Mouse (Mus musculus) kidney, adult 18-20 months (tissue): ENCODE data around the gene Unc5b.

Experiments
- DNase-seq: peaks from one replicate; pipeline ENCODE4 v3.0.0; 2021

Unc5b gene

DNA sequence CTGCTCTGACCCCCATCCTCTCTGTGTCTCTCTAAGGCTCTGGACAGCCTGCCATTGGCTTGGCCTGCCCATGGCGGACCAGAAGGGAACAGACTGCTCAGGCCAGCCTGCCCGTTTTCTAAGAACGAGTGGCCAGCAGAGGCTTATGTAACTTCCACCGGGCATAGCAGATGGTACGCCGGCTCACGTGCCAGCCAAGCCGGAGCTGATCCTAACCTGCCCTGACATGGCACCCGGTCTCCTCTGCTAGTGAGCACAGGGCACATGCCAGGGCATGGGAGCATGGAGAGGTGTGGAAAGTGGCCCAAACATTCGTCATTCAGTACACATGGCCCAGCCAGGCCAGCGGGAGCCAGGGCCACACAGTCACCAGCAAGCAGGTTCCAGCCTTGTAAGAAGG lies 10.8 kb downstream of the Unc5b start:
- no peak for DNase-seq

- no peak for DNase-seq
These were observed 11.7 kb downstream of the Unc5b start for GRCm38 (mm10) chr10:60819654-60820192.

GRCm38 (mm10) chr10:60819179-60819578 lies 12.2 kb downstream of the Unc5b start:
- no peak for DNase-seq

DNA sequence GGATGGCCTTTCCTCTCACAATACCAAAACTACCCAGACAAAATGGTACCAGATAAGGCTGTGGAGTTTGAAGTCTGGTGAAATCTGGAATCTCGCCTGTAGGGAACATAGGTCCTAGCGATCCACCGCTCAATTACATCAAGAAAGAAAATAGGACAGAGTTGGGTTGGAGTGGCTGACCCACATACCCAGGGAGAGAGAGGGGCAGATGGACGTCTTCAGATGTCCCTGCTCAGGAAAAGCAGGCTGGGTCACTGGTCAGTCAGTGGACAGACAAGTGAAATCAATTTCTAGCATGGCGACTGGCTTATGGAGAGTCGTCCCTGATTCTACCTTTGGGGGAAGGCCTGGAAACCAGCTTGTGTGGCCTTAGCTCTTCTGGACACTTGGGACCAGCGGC lies 12.7 kb downstream of the Unc5b start:
- no peak for DNase-seq

- DNase-seq, result no peak
These were observed 13.5 kb downstream of the Unc5b start for GRCm38 (mm10) chr10:60817868-60818267.

DNA sequence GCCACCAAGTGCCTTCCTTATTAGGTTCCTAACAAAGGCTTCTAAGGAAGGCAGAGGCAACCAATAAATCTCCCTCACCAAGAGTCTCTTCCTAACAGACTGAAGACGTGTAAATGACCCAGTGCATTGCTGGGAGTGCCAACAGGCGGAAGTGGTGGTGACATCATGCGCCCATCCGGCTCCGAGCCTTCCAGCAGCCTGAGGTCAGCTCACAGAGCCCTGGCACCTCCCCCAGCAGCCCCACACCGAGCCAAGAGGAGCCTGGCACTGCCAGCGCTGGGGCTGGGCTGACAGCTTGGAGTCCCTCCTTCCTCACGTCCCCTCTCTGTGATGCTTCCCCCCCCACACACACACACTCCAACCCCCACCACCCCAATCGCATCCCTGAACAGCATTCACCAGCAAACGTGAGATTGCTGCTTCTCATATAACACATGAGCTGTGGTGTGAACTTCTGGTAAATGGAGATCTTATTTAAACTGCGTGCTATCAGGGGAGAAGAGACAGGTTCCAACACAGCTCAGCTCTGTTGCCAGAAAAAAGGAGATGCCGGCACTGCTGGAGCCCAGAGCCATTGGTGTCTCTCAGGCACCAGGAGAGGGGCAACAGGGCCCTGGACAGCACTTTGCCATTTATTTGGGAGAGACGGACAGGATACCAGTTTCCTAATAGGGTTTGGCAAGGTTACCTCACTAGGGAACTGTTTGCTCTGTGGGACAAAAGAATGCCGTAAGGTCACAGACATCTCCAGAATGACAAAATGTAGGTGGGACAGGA lies 14.3 kb downstream of the Unc5b start:
- peak; percentile 38 for DNase-seq

DNA sequence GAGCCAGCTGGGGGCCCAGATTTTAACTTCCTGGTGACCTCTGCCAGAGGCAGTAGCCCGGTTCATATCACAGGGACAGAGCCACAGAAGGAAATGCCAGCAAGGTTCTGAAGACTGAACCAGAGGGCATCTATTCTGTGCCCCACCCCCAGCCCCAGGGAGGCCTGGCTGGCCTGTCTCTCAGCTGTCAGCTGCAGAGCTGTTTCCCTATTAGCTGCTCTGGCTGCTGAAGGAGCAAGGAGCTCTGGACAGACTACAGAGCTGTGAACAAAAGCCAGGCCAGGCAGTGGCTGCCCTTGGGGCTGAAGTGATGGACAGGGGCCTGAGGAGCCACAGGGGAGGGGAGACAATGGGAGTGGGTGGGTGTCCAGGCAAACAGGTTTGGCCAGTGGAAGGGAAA lies 15.5 kb downstream of the Unc5b start:
- no peak for DNase-seq

DNA sequence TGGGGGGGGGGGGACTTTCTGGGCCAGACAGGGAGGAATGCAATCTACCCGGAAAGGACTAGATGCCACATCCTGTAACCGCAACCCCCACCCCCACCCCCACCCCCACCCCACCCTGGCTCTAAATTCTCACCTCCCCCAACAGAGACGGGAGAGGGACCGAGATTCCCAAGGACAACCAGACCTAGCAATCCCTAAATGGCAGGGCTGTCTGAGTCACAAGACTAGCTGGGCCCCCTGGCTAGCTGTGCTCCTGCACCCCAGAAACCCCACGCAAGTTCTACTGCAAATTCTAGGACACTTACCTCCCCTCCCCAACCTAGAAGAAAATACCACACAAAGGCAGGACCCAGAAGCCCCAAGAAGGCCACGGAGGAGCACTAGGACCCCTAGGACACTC lies 16.3 kb downstream of the Unc5b start:
- DNase-seq, result no peak

DNA sequence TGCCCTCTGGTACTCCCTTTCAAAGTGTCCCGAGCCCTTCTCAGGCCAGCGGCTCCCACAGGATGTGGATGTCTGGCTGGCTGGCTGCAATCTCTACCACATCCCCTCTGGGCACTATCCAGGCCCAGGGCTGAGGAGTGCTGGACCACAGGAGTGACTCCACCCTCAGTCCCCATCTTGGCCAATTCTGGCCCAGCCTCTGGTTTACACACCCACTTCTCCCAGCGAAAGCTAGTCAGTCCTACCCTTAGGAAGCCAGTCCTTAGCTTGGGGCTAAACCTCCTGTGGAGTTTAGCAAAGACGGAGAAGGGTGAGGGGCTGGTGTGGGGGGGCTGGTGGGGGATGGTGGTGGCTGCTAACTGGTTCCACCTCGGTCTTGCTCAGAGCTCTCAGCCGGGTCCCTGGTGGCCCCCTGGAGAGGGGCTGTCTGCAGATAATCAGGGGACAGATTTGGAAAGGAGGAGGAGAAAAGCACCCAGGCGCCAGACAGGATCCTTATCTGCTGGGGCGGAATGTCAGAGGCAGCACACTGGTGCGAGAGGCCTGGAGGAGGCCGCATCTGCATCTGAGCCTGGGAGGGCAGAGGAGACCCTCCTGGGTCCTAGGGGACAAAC lies 16.8 kb downstream of the Unc5b start:
- no peak for DNase-seq

- no peak for DNase-seq
These were observed 17.8 kb downstream of the Unc5b start for GRCm38 (mm10) chr10:60813606-60814005.

DNA sequence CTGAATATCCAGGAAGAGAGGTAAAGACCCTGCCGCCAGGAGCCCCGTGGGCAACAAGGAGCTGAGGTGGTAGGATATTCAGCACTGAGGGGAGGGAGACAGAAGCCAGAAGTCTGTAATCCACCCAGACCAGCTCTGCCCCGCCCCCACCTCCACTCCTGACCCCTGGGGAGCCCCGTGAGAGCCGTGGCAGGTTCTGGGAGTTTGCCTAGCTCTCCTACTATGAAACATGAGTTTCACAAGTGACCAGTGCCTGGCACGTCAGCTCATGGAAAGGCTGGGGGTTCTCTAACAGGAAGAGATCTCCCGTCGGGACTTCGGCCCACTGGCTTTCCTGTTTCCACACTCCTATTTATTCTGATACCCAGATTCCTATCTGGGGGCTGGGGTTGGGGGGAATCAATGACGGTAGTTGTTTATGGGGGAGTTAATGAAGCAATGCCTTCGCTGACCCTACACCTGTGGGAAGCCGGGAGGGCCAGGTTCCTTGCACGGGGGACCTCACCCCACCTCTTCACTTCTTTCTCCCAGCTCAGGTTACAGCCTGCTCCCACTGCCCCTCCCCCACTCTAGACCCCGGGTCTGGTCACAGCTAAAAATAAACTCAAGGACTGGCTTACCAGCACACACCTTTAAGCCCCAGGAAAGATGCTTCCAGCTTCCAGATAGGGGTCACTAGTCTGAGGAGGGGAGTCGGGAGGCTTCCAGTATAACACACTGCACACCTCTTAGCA lies 19.4 kb downstream of the Unc5b start:
- DNase-seq, result no peak

GRCm38 (mm10) chr10:60808447-60808846 lies 22.9 kb downstream of the Unc5b start:
- DNase-seq, result no peak

- DNase-seq, result peak; percentile 37
These were observed 23.7 kb downstream of the Unc5b start for GRCm38 (mm10) chr10:60807531-60808185.

DNA sequence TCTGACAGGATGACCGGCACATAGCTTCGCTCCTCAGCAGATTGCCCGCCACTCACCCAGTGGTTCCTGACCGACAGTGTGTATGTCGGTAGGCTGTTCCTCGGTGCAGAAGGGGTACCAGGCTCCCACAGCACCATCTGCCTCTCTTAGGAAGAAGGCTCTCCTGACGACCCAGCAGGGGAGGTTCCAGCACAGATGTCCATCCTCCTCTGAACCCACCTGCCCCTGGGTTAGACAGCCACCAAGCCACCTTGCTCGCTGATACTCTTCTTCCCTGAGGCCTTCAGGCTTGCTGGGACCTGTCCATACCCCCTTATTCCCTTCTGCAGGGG lies 25.2 kb downstream of the Unc5b start:
- no peak for DNase-seq

- DNase-seq, result no peak
These were observed 25.8 kb downstream of the Unc5b start for GRCm38 (mm10) chr10:60805436-60806206.

DNA sequence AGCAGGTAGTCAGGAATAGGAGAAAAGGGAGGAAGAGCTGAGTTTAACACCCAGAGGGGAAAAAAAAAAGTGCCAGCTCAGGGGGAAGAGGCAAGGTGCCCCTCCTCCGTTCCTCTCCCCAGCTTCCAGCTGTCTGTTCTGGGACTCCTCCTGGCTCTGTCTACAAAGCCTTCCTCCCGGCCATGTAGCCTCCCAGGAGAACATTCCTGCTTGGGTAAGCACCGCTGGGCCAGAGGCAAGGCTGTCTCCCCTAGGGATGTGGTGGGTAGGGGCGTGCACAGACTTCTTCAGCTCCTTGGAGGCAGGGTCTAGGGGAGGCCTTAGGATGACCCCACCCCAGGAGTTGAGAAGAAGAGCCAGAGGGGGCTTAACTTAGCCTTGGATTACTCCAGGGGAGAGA lies 26.5 kb downstream of the Unc5b start:
- no peak for DNase-seq

GRCm38 (mm10) chr10:60803971-60804370 lies 27.4 kb downstream of the Unc5b start:
- peak; percentile 29 for DNase-seq

GRCm38 (mm10) chr10:60801898-60802412 lies 29.4 kb downstream of the Unc5b start:
- no peak for DNase-seq

DNA sequence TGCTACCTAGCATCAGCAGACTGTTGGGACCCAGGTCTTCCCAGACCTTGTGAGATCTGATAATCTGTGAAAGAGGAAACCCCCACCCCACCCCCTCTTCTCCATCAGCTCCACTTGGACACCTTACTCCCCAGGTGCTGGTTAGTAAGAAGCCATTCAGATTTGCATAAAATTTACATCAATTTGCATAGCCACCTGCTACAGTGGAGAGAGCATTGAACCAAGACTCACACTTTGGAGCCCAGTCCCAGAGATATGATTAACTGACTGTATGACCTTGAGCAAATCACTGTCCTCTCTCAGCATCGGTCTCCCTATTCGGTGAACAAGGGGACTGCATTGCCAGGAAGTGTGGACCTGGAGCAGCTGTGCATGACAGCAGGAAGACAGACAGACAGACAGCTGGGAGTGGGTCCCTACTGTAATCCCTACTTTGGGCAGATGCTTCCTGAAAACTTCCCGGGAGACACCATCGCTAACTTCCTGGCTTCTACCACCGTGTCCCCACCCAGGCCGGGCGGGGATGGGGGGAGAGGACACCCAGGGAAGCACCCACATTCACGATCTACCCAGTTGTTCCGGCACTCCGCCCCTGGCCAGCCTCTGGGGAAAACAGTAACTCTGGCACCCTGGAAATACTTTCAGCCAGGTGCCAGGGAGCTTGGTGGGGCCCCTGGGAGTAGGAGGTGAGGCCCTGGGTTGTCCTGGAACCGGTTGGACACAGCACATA lies 30.0 kb downstream of the Unc5b start:
- DNase-seq, result no peak

GRCm38 (mm10) chr10:60800295-60801167 lies 30.9 kb downstream of the Unc5b start:
- no peak for DNase-seq
